Mouse (Mus musculus) bone marrow, adult 2 months (tissue): ENCODE results near the gene Herc4.

Experiments used
- CTCF ChIP-seq: fragments of 200-500 bp; IDR thresholded peaks from 2 replicates; pipeline ENCODE4 v1.5.1; 2011; ENCODE audit warnings: low read length, control low read depth; ENCODE audit not compliant: control insufficient read depth, insufficient read depth
- POLR2A ChIP-seq: fragments of 200-500 bp; IDR thresholded peaks from 2 replicates; pipeline ENCODE4 v1.6.1; 2011; ENCODE audit warnings: low read depth, mild to moderate bottlenecking, control low read depth, low read length, borderline replicate concordance; ENCODE audit not compliant: control insufficient read depth

- TF ChIP-seq CTCF (no peak), POLR2A (no peak)
These were observed 7.7 kb upstream of the Herc4 start for GRCm38 (mm10) chr10:63235889-63236288.
